Mouse (Mus musculus) embryonic facial prominence, embryonic 12.5 days (tissue): ENCODE measurements at regions not wholly inside any gene's neighbourhood (a gene's known extent, or its start where the extent isn't known, plus 50 kb on each side); places are given as distances from the start of the nearest gene placed in this dataset.

Experiments
- ATAC-seq: fragments of 200-750 bp; cut with Nextera tagmentation; 2 replicates; pipeline ENCODE4 v1.8.0; 2017; ENCODE audit not compliant: insufficient number of reproducible peaks, insufficient read depth, low FRiP score, low TSS enrichment
- H3K27ac ChIP-seq: fragments of 300-500 bp; sonication (generic); 2 replicates; pipeline ENCODE4 v1.5.1; 2016; ENCODE audit warnings: mild to moderate bottlenecking
- H3K27me3 ChIP-seq: fragments of 300-500 bp; sonication (generic); 2 replicates; pipeline ENCODE4 v1.6.1; 2016; ENCODE audit warnings: mild to moderate bottlenecking, moderate library complexity
- H3K36me3 ChIP-seq: fragments of 300-500 bp; sonication (generic); 2 replicates; pipeline ENCODE4 v1.6.1; 2016; ENCODE audit warnings: mild to moderate bottlenecking
- H3K4me1 ChIP-seq: fragments of 300-500 bp; sonication (generic); 2 replicates; pipeline ENCODE4 v1.6.1; 2016
- H3K4me2 ChIP-seq: fragments of 300-500 bp; sonication (generic); replicated peaks from 2 replicates; pipeline ENCODE4 v1.6.1; 2016; ENCODE audit warnings: mild to moderate bottlenecking, moderate library complexity
- H3K4me3 ChIP-seq: fragments of 300-500 bp; sonication (generic); 2 replicates; pipeline ENCODE4 v1.5.1; 2016; ENCODE audit warnings: mild to moderate bottlenecking
- H3K9ac ChIP-seq: fragments of 300-500 bp; sonication (generic); 2 replicates; pipeline ENCODE4 v1.6.1; 2016; ENCODE audit warnings: mild to moderate bottlenecking, moderate library complexity
- H3K9me3 ChIP-seq: fragments of 300-500 bp; sonication (generic); 2 replicates; pipeline ENCODE4 v1.6.1; 2016; ENCODE audit warnings: mild to moderate bottlenecking, moderate library complexity
- WGBS: fragments of 180-500 bp; shearing (Covaris S2); methylation state at CpG from one replicate; pipeline ENCODE4 v1.1.7; 2016; 5-methylcytosine and 5-hydroxymethylcytosine counted together

- no peak for ATAC-seq
- peak overlapping the region; percentile 25; the same call in 1 of the 2 replicates for H3K4me2 ChIP-seq
- H3K9ac ChIP-seq, result no peak overlapping the region
- no peaks in the 10 kb centered on the region for H3K27me3 ChIP-seq
- H3K27ac ChIP-seq, result no peak overlapping the region
- H3K9me3 ChIP-seq, result no peaks in the 10 kb centered on the region
- H3K4me1 ChIP-seq, result peaks cover 7% of the 10 kb centered on the region; the same call in 1 of the 2 replicates
- H3K4me3 ChIP-seq, result no peak overlapping the region
- H3K36me3 ChIP-seq, result no peaks in the 10 kb centered on the region
- 24% methylated on average over 11 of the region's 11 CpGs for WGBS
These were observed 1053.3 kb downstream of the 5730522E02Rik start for GRCm38 (mm10) chr11:25157135-25157860.

DNA sequence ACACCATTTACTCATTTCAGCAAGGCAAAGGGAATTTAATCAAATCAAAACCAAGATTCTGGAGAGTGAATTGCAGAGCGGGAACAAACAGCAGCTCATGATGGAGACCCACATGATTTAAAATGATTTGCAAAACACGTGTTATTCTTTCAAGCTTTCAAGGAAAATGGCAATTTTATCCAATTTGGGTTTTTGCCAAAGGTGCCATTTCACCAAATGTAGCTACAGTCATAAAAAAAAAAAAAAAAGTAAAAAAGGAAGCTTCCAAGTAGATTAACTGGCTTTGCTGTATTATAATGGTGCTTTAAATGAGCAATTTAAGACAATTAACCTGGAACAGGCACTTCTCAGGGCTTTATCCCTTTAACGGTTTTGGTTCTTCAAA lies 1052.7 kb downstream of the 5730522E02Rik start:
- Histone ChIP-seq H3K4me3 (no peak overlapping the region), H3K27me3 (no peaks in the 10 kb centered on the region), H3K27ac (no peak overlapping the region), H3K4me2 (no peak overlapping the region), H3K36me3 (no peaks in the 10 kb centered on the region), H3K9me3 (no peaks in the 10 kb centered on the region), H3K4me1 (peaks cover 7% of the 10 kb centered on the region; the same call in 1 of the 2 replicates), H3K9ac (no peak overlapping the region)
- WGBS, result 47% methylated on average over 3 of the region's 3 CpGs
- ATAC-seq, result no peak

GRCm38 (mm10) chr11:25158884-25159283 lies 1051.7 kb downstream of the 5730522E02Rik start:
- ATAC-seq, result no peak
- Histone ChIP-seq H3K4me3 (no peak overlapping the region), H3K36me3 (no peaks in the 10 kb centered on the region), H3K27me3 (no peaks in the 10 kb centered on the region), H3K9me3 (no peaks in the 10 kb centered on the region), H3K27ac (no peak overlapping the region), H3K9ac (no peak overlapping the region), H3K4me2 (no peak overlapping the region), H3K4me1 (peaks cover 7% of the 10 kb centered on the region; the same call in 1 of the 2 replicates)
- WGBS, result 95% methylated on average over 1 of the region's 1 CpGs

DNA sequence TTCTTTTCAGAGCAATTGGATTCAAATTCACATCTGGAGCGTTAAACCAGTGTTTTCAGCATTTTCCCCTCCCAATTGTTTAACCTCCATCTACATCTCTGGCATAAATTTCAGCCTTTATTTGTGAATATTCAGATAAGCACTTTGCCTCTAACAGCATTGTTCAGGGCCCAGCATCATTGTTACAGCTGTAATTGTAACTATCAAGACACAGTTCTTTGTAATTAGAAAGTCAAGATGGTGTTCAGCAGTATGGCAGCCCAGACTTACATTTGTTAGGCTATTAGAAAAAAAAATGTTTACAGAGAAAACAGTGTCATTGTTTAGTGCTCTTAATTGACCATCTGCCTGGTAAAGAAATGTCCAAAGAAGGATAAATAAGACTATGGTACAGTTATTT lies 1042.6 kb downstream of the 5730522E02Rik start:
- H3K4me3 ChIP-seq, result no peak overlapping the region
- ATAC-seq, result no peak
- H3K9me3 ChIP-seq, result no peaks in the 10 kb centered on the region
- WGBS, result 90% methylated on average over 1 of the region's 1 CpGs
- H3K4me1 ChIP-seq, result no peaks in the 10 kb centered on the region
- no peak overlapping the region for H3K9ac ChIP-seq
- no peak overlapping the region for H3K27ac ChIP-seq
- H3K36me3 ChIP-seq, result no peaks in the 10 kb centered on the region
- H3K4me2 ChIP-seq, result no peak overlapping the region
- no peaks in the 10 kb centered on the region for H3K27me3 ChIP-seq

- no peak overlapping the region for H3K27ac ChIP-seq
- H3K36me3 ChIP-seq, result no peaks in the 10 kb centered on the region
- no peaks in the 10 kb centered on the region for H3K27me3 ChIP-seq
- no peak overlapping the region for H3K9ac ChIP-seq
- H3K4me3 ChIP-seq, result no peak overlapping the region
- no peaks in the 10 kb centered on the region for H3K4me1 ChIP-seq
- 76% methylated on average over 1 of the region's 1 CpGs for WGBS
- no peaks in the 10 kb centered on the region for H3K9me3 ChIP-seq
- no peak overlapping the region for H3K4me2 ChIP-seq
- no peak for ATAC-seq
These were observed 1039.5 kb downstream of the 5730522E02Rik start for GRCm38 (mm10) chr11:25171048-25171447.
